24 mouse cellular contexts compared by ENCODE assay signal in the genomic region with DNA sequence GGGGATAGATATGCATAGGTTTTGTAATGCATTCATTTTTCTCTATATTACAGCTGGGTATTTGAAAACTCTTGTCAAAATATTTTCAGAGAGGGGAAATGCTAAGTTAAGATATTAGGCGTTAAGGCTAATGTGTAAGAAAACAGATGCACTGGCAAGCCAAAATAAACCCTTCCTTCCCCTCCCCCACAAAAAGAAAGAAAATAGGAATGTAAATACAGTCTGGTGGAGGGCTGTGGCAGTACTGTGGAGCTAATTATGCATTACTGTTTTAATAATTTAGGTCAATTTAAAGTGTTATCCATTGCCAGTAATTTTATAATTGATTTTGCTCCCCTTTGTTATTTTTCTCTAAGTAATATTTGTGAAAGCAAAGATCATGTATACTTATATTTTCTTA. TPM values are rescaled to one million over a fixed set of nuclear protein-coding genes. Genes with fewer than 3 reads are reported as not detected.
DNase-seq lines count a peak whose midpoint lies in the region; ATAC-seq and TF ChIP-seq lines count a peak whose summit lies in the region.
"Had no signal": no experiment of that assay in that cellular context is flagged by ENCODE, and none has a peak within 500 bp of the region (broad histone marks: within the 10 kb centered on the region; RNA-seq: fewer than 3 reads in every experiment).

No protein-coding gene starts in this region.

- ATAC-seq in forebrain, embryonic 13.5 days, result peak; percentile 41; the same call in 1 of the 2 replicates
- ATAC-seq in forebrain, embryonic 12.5 days (ENCODE audit: low FRiP score), result no peak
- peak; percentile 58 for ATAC-seq in forebrain, embryonic 15.5 days (replicated peaks)
- ATAC-seq: activated CD4-positive, CD25-positive, alpha-beta regulatory T cell, adult 4 months; CD4-positive, CD25-positive, alpha-beta regulatory T cell, adult 4 months; Patski had no signal

- TF ChIP-seq CTCF in brain, embryonic 14.5 days (IDR thresholded peaks at IDR 0.05; ENCODE audit: borderline replicate concordance, extremely low read depth, insufficient read depth, insufficient read length), result no peak

- H3K4me3 ChIP-seq in forebrain, embryonic 13.5 days, result no peak overlapping the region
- no peak overlapping the region for H3K4me3 ChIP-seq in forebrain, embryonic 12.5 days (replicated peaks)
- H3K4me3 ChIP-seq in forebrain, embryonic 15.5 days, result no peak overlapping the region
- no peak overlapping the region for H3K4me3 ChIP-seq in forebrain, embryonic 10.5 days
- H3K4me3 ChIP-seq: embryonic facial prominence, embryonic 13.5 days; embryonic facial prominence, embryonic 15.5 days; erythroblast, embryonic 14.5 days had no signal

- no peak for TF ChIP-seq POLR2A in brain, embryonic 14.5 days (IDR thresholded peaks at IDR 0.05; ENCODE audit: borderline replicate concordance, extremely low read depth, insufficient read depth, insufficient read length, poor library complexity, severe bottlenecking)

- no peaks in the 10 kb centered on the region for H3K9me3 ChIP-seq in forebrain, embryonic 13.5 days (replicated peaks)
- no peaks in the 10 kb centered on the region for H3K9me3 ChIP-seq in forebrain, embryonic 12.5 days
- no peaks in the 10 kb centered on the region for H3K9me3 ChIP-seq in forebrain, embryonic 15.5 days
- no peaks in the 10 kb centered on the region for H3K9me3 ChIP-seq in forebrain, embryonic 10.5 days
- H3K9me3 ChIP-seq: embryonic facial prominence, embryonic 13.5 days; embryonic facial prominence, embryonic 15.5 days; G1E had no signal

- H3K4me1 ChIP-seq in forebrain, embryonic 13.5 days, result no peaks in the 10 kb centered on the region
- H3K4me1 ChIP-seq in forebrain, embryonic 12.5 days, result no peaks in the 10 kb centered on the region
- H3K4me1 ChIP-seq in forebrain, embryonic 15.5 days, result peaks cover 4% of the 10 kb centered on the region; the same call in 1 of the 2 replicates
- no peaks in the 10 kb centered on the region for H3K4me1 ChIP-seq in forebrain, embryonic 10.5 days
- H3K4me1 ChIP-seq: embryonic facial prominence, embryonic 15.5 days had no signal

- H3K27ac ChIP-seq in forebrain, embryonic 13.5 days, result no peak overlapping the region
- no peak overlapping the region for H3K27ac ChIP-seq in forebrain, embryonic 12.5 days
- no peak overlapping the region for H3K27ac ChIP-seq in forebrain, embryonic 15.5 days (replicated peaks)
- no peak overlapping the region for H3K27ac ChIP-seq in forebrain, embryonic 10.5 days
- H3K27ac ChIP-seq: embryonic facial prominence, embryonic 13.5 days; embryonic facial prominence, embryonic 15.5 days had no signal

- no peaks in the 10 kb centered on the region for H3K27me3 ChIP-seq in forebrain, embryonic 13.5 days
- H3K27me3 ChIP-seq in forebrain, embryonic 12.5 days, result no peaks in the 10 kb centered on the region
- H3K27me3 ChIP-seq in forebrain, embryonic 15.5 days, result no peaks in the 10 kb centered on the region
- H3K27me3 ChIP-seq in forebrain, embryonic 10.5 days (ENCODE audit: poor library complexity, severe bottlenecking), result no peaks in the 10 kb centered on the region
- H3K27me3 ChIP-seq: CH12.LX; embryonic facial prominence, embryonic 13.5 days; embryonic facial prominence, embryonic 15.5 days; Patski had no signal

- no peak for DNase-seq in forebrain, embryonic 10.5 days (ENCODE audit: extremely low spot score, low spot score)
- DNase-seq in brain, embryonic 14.5 days (ENCODE audit: low read depth), result peak; percentile 30
- DNase-seq: adrenal gland, adult 8-10 months; adrenal gland, postnatal 14 days; adrenal gland, postnatal 36 days; B cell, adult 2 months; cerebellum, adult 11 months; cerebellum, adult 18-20 months; cerebellum, adult 8-10 months; cerebellum, adult 9-11 months; cerebellum, postnatal 14 days; cerebellum, postnatal 36 days; embryo, embryonic 11 days had no signal

- no peaks in the 10 kb centered on the region for H3K36me3 ChIP-seq in forebrain, embryonic 13.5 days (ENCODE audit: poor library complexity, severe bottlenecking)
- H3K36me3 ChIP-seq in forebrain, embryonic 12.5 days (replicated peaks), result no peaks in the 10 kb centered on the region
- H3K36me3 ChIP-seq in forebrain, embryonic 15.5 days, result no peaks in the 10 kb centered on the region
- H3K36me3 ChIP-seq in forebrain, embryonic 10.5 days (replicated peaks), result no peaks in the 10 kb centered on the region
- H3K36me3 ChIP-seq: embryonic facial prominence, embryonic 13.5 days; embryonic facial prominence, embryonic 15.5 days; G1E had no signal

- H3K4me2 ChIP-seq in forebrain, embryonic 13.5 days, result no peak overlapping the region
- H3K4me2 ChIP-seq in forebrain, embryonic 12.5 days, result no peak overlapping the region
- no peak overlapping the region for H3K4me2 ChIP-seq in forebrain, embryonic 15.5 days (replicated peaks)
- H3K4me2 ChIP-seq: embryonic facial prominence, embryonic 13.5 days; embryonic facial prominence, embryonic 15.5 days had no signal

- no peak overlapping the region for H3K9ac ChIP-seq in forebrain, embryonic 13.5 days
- H3K9ac ChIP-seq in forebrain, embryonic 12.5 days, result no peak overlapping the region
- H3K9ac ChIP-seq in forebrain, embryonic 15.5 days (replicated peaks), result no peak overlapping the region
- H3K9ac ChIP-seq: embryonic facial prominence, embryonic 13.5 days; embryonic facial prominence, embryonic 15.5 days had no signal

- WGBS in forebrain, embryonic 13.5 days, result 67% methylated on average over 1 of the region's 1 CpGs
- WGBS in forebrain, embryonic 12.5 days, result 90% methylated on average over 1 of the region's 1 CpGs
- WGBS in forebrain, embryonic 15.5 days, result 51% methylated on average over 1 of the region's 1 CpGs
- WGBS in forebrain, embryonic 10.5 days, result 93% methylated on average over 1 of the region's 1 CpGs

RNA-seq across cellular contexts. Expression of gene Rassf6, which starts 11.9 kb away (rescaled TPM):
- polyA plus RNA-seq in forebrain, embryonic 13.5 days (2015; fragmentation: Nextera tagmentation; extraction: Ambion mirVana), result 0.79 TPM in 1 of 2 replicates, not detected in the other
- 0.62 and 1.0 TPM in 2 replicates for polyA plus RNA-seq in forebrain, embryonic 12.5 days (2016; fragmentation: Nextera tagmentation; extraction: Ambion mirVana)
- polyA plus RNA-seq in forebrain, embryonic 15.5 days (2015; fragmentation: Nextera tagmentation; extraction: Ambion mirVana), result 0.14 and 0.43 TPM in 2 replicates
- 0.09 and 0.23 TPM in 2 replicates for polyA plus RNA-seq in forebrain, embryonic 10.5 days (2016; fragmentation: Nextera tagmentation; extraction: Ambion mirVana)
- polyA plus RNA-seq in brain, embryonic 14.5 days (2012; rRNA removed), result 0.79 and 1.1 TPM in 2 replicates
- polyA plus RNA-seq: erythroblast, embryonic 14.5 days; G1E had no signal
